Mouse (Mus musculus) spleen, adult 2 months (tissue): ENCODE results near the gene Rcn1.

ENCODE experiments used
- CTCF ChIP-seq: fragments of 200-500 bp; IDR thresholded peaks from 2 replicates; pipeline ENCODE4 v1.5.1; 2011; ENCODE audit warnings: mild to moderate bottlenecking, inconsistent platforms; ENCODE audit not compliant: insufficient read depth, insufficient read length, insufficient replicate concordance; ENCODE audit errors: extremely low read depth
- POLR2A ChIP-seq: fragments of 200-500 bp; IDR thresholded peaks from 2 replicates; pipeline ENCODE4 v1.6.1; 2011; ENCODE audit warnings: low read depth, low read length, inconsistent platforms

GRCm38 (mm10) chr2:105356791-105357190, 42.3 kb downstream of the Rcn1 start:
- TF ChIP-seq POLR2A: no peak
- TF ChIP-seq CTCF: no peak
